Mouse (Mus musculus) left cerebral cortex, adult 18-20 months (tissue): ENCODE measurements around the gene Tmem63b. TPM values are rescaled to one million over a fixed set of nuclear protein-coding genes. Genes with fewer than 3 reads are reported as not detected.

Source experiments
- DNase-seq, 2 experiments: peaks; one replicate each; pipeline ENCODE4 v3.0.0; 2021 to 2022; ENCODE audit warnings: low spot score in 2 of 2, mixed read lengths in 1 of 2
- long read RNA-seq, 2 experiments: library from polyadenylated mRNA; stranded (forward); transcript quantifications; one replicate each; pipeline ENCODE4 v2.0.0; 2021
- total RNA-seq, 2 experiments: library from RNA; stranded (reverse); gene quantifications; 2 replicates each; pipeline ENCODE4 v1.2.3; 2021

The Tmem63b gene
- 100 to 1,000 TPM; 158 to 170 TPM for total RNA-seq
- long read RNA-seq, experiment 1, transcript Tmem63b-201 (24 exons, 3,284 nt): major isoform, 9 of 83 reads
- long read RNA-seq, experiment 1, partial matches to known transcripts: 25 of 83 reads
- long read RNA-seq, experiment 1, other reads (novel, unspliced or antisense): 49 of 83 reads
- long read RNA-seq, experiment 2, partial matches to known transcripts: 13 of 32 reads
- long read RNA-seq, experiment 2, other reads (novel, unspliced or antisense): 19 of 32 reads

DNA sequence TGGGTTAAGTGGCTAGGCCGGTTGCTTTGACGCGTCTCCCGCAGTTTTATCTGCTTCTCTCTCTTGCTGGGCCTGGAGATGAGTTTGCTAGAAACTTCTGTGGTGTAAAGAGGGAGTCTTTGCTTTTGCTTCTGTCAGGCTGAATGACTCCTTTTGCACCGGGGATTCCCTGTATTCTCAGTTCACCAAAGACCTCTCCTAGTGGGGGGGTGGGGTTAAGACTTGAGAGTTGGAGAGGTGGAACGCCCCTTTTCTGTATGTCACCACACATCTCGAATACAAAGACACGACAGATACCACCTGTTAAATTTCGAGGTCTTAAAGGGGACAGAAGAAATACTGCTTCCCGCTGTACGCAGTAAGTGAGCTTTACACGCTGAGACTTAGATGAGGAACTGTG, at the start of gene Tmem63b:
Tmem63b (minus strand) TSS at position 190 of the 400 bp plus-strand sequence.
- DNase-seq: no peak

DNA sequence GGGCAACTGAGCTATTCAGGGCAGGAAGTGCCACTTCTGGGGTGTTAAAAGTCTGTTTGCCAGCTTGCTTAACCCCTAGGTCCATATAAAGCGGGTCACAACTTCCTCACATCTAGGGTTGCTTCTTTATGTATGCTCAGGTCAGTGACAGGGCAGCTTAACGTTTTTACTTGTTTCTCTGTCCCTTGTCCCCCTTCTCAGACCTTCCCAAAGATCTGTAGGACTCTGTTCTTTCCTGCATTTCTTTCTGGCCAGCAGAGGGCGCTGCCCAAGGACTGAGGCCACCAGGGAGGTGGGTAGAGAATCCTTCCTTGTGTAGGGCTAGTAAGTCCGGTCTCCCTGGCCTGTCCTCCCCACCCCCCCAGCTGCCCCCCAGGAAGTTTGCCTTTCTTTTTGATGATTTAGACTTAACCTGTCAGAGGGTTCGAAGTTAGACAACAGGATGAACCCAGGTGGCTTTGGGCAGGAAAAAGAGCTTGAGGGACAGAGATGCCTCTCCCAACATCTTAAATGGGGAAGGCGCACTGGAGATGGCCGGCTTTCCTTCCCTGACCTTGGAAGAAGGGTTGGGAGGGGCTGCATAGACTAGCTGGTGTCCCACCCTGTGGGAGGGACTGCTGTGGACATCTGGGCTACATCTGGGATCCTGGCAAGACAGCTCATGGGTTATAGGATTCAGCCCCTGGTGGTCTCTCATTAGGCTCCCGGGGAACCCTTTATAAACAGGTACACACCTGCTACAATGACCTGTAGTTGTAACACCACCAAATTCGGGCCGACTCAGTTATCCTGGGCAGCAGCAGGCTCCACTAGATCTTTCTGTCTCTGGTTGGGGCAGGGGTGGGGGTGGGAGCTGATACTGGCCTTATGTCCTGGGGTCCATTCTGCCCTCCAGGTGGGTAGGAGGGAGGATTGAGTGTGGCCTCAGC, 48.9 kb upstream of the Tmem63b start:
- DNase-seq: peak; percentile 87 to 91

DNA sequence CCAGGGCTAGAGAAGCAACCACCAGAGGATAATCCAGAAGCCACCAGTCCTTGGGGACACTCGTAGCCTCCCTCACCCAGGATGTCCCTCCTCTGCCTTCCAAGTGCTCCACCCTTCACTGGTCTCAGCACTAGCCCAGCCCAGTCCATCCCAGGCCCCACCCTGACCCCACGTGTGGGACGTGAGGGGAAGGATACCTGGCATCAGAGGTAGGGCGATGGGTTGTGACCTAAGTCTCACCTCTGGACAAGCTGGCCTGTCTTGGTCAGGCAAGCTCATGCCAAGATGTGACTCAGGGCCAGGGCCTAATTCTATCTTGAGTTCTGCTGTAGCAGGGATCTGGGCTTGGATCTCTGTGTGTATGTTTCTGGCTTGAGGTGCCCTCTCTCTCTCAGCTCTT, 48.2 kb upstream of the Tmem63b start:
- no peak for DNase-seq

DNA sequence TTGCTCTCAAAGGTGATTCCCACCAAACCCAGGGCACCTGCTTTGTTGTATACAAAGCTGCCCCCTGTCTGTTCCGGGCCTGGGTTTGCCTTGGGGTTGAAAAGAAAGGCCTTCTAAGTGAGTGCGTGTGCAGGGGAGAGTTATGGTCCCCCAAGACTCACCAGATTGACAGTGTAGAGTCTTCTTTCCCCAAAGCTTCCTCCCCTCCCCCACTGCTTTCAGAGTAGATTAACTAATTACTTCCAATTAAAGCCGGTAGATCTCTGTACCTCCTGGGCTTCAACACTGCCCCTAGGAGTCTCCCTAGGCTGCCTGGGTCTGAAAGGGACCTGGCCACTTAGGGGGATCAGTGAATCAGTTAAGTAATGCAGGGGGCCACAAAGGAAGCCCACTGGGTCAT, 47.6 kb upstream of the Tmem63b start:
- no peak for DNase-seq

DNA sequence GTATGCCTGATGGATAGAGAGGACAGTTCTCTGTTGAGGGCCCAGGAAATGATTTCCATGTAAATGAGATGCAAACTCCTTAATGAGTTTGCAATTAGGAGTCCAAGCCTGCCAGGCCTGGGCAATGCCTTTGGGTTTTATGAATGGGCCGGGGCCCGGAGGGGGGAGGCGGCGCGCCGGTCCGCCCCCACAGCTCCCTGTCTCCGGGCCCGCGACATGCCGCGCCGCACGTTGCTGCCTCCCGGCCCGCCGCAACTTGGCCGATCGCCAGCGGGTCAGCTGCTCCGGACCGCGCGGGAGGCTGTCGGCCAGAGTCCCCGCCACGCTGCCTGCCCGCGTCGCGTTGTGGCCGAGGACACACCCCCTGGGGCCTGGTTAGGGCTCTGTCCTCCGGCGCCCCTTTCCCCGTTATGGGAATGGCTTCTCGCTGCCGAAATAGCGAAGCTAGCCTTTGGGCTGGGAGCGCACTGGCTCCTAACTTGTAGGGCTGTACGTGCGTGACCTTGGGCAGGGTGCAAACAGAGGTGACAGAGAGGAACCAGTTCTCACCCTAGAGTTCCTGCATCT, 47.1 kb upstream of the Tmem63b start, which contains the start of gene 1600014C23Rik:
1600014C23Rik (minus strand) TSS at position 110 of the 567 bp plus-strand sequence.
- peak; percentile 53 to 70 for DNase-seq

DNA sequence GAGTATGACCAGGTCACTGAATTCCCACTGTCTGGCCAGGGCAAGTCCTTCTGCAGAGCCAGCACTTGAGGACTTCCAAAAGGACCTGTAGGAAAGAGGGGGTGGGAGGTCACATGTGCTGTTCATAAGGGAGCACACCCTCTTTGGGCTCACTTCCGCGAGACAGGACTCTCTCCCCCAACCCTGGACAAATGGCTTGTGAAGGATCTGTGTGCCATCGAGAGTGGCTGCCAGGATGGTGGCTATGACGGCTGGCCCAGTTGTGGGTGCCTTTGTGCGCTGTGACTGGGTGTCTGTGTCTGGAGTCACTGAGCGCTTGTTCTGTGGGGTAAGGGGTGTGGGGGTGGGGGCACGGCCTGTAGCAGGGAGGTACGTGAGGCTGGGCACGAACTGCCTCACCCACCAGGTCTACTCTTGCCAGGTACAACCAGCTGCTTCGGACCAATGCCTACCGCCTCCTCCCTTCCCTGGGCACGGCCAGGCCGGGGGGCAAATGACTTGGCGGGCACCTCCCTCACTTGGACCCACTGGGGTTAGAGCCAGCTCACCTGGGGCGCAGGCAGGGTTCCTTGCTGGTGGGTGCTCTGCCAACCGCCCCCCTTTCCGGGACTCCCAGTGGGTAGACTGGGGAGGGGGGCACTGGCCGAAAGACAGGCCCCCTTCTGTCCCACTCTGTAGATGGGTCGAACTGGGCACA, 46.5 kb upstream of the Tmem63b start:
- DNase-seq: peak in 1 of 2 experiments; percentile 28

DNA sequence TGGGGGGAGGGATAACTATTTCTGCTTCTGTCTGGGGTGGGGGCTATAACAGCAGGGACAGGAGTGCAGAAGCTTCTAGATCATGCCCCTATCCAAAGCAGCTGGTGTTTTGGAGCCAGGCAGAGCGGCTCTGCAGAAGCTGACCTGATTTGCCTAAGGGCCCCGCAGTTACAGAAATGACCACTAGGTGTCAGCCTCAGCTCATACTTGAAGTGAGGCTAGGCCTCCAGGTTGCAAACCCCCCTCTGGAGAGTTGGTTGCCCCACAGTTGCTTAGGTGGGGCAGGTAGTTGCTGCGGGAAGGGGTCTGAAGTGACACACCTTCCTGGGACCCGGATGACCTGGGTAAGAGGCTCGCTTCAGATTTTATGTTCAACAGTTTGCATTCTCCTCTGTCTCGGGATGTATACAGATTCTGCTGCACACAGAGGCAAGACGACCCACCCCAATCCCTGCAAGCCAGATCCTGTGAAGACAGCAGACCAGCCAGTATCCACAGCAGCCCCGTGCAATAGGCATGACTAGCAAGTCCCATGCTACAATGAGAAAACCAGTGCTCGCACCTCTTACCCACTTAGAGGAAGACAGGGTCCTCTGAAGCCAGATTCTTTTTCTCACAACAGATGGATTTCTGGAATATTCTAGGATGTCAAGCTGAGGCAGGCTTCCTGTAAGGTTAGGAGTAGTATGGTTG, 44.6 kb upstream of the Tmem63b start:
- DNase-seq: peak; percentile 88 to 92

DNA sequence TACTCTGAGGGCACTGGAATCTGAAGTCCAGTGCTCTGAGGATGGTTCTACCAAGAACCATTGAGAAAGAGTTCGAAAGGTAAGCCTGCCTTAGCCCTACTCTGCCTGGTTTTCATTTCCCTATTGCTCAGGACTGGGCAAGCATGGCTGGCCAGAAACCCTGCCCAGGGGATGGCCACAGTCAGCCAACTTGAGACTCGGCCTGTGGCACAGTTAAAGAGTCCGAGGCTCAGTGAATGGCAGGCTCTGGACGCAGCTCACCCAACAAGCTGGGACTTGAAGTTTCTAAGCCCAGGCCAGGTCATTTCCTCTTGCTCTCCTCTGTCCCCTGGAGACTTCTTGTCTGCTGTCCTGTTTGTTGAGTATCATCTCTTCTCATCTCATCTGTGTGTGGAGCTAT, 44.0 kb upstream of the Tmem63b start:
- no peak for DNase-seq

DNA sequence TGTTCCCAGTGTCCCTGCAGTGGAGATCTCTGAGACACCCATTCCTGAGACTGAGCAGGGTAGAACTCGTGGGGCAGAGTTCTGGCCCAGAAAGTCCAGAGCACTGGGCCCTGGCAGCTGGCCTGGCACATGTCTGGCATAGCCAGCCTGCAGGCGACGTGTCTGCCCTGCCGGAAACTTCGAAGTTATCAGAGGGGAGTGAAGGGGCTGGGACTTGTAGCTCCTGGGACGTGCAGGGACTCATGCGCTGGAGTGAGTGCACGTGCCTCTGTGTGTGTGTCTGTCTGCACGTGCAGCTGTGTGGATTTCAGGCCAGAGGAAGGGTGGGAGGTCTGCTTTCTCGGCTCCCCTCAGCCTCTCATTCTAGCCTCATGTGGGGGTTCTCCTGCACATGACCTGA, 42.7 kb upstream of the Tmem63b start:
- DNase-seq: no peak

DNA sequence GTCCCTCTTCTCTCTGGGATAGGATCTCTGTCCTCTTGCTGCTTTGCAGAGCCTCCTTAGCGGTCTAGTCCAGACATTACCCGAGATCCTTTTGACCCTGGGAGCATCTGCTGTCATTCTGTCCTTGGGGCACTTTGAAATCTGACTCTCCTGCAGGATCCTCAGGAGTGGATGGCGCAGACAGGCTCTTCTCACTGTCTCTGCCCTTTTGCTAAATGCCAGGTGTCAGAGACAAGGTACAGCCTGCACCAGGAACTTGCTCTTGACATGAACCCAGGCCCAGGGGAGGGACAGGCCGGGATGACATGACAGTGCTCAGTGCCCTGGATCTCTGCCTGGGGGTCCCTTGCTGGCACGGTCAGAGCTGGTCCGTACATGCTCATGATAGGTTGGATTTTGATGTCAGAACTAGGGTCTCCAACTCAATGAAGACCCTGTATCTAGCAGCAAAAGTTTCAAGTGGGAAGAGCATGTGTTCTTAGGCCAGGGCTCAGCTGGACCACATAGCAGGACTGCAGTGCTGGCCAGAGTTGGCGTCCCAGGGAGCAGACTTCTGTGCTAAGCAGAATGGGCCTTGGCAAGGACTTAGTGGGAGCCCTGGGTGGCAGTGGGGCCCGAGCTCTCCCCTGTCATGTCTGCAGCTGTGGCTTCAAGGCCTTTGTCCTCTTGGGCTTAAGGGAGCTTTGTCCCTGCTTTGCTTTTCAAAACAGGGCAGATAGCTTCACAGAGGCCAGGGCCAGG, 41.4 kb upstream of the Tmem63b start:
- no peak for DNase-seq

DNA sequence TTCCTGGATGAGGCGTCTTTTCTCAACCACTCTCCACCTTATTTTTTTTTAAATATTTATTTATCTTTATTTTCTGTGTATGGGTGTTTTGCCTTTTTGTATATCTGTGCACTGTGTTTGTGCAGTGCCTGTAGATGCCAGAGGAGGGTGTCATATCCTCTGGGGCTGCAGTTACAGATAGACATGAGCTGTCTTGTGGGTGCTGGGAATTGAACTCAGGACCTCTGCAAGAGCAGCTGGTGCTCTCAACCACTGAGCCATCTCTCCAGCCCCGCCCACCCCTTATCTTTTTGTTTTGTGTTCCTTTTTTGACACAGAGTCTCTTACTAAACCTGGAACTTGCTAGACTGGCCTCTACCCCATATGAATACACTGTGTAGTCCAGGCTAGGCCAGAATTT, 40.8 kb upstream of the Tmem63b start:
- no peak for DNase-seq

DNA sequence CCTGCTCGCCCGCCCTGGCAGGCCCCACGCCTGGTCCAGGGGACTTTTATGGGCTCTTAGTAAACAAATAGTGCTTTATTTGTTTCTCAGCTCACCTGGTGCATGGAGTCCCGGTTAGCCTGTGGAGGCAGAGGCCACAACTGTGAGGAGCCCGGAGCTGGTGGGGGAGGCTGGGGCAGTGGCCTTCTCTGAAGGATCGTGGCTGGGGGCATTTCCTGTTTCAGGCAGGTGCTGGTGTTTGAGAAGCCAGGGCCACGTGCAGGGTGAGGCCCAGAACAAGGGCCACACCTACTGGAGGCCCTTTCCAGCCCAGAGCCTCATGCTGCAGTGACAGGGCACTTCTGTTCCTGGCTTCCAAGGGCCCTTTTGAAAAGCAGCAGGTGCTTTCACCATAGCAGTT, 39.5 kb upstream of the Tmem63b start:
- DNase-seq: no peak

DNA sequence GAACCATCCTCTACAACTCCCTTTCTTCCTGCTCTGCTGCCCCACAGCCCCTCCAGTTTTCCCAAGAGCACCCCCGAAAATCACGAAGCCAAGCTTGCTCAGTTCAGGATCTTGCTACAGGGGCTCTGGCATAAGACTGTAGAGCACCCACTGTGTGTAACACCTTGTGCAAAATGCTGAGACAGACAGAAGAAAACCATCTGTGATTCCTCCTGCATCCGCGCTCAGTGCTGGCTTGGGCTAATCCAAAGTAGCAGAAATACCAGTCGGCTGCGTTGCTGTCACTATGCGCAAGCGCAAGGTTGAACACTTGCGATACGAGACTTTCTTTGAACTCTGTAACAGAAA, 37.8 kb upstream of the Tmem63b start:
- no peak for DNase-seq

DNA sequence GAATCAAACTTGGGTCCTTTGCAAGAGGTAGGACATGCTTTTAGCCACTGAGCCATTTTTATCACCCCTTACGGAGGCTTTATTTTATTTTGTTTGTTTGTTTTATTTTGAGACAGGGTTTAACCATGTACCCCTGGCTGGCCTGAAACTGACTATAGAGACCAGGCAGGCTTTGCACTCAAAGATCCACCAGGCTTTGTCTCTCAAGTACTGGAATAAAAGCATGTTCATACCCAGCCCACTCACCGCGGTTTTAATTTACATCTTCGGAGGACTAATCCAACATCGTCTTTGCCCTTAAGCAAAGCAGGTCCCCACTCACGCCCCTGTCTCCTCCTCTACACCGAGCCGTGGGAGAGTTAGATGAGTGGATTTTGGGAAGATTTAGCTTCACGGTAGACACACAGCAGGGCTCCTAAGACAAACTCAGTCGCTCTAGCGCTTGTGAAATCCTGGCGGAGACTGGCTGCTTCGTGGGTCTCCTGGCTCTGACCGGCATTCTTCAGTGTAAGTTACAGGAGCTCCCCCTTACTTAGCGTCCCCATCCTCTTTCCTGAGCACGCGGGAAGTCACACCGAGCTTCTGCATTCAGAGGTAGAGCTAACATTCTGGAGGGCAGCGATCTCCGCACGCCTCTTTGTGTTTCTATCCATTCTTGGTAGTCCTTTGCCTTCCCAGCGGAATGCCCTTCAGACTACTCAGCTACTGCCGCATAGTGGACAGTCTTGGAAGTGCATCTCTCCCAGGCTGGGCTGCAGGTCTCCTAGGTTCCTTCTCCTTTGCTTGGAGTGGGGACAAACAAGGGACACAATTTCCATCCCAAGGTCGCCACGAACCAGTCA, 37.2 kb upstream of the Tmem63b start:
- peak; percentile 87 to 91 for DNase-seq

DNA sequence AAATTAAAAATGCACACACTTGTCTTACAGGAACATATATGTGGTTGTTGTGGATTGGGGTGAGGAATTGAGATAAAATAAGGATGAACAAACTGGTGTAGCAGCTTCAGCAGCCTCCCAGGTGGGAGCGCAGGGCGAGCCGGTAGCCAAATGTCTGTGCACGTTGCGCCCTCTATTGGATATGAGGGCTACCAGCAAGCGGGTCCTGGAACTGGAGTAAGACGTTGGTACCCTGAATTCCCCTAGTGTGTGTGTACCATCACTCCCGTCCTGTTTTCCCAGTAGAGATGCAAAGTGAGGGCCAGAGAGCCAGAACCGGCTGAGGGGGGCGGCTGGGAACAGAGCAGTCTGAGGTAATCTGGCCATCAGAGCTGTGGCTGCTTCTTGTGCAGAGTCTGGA, 31.6 kb upstream of the Tmem63b start:
- DNase-seq: peak; percentile 76 to 81

DNA sequence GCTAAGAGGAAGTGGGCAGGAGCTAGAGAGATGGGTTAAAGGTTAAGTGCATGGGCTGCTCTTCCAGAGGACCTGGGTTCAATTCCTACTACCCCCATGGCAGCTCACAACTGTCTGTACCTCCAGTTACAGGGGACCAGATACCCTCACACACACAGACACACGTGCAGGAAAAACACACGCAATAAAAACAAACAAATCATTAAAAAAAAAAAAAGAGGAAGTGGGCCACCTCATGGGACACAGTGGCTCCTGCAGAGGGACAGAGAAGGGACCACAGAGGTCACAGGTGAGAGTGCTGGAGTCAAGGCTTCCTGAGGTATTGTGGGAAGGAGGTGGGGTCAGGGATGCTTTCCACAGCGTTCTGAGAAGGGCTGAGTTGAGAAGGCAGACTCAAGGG, 24.8 kb upstream of the Tmem63b start:
- DNase-seq: no peak

DNA sequence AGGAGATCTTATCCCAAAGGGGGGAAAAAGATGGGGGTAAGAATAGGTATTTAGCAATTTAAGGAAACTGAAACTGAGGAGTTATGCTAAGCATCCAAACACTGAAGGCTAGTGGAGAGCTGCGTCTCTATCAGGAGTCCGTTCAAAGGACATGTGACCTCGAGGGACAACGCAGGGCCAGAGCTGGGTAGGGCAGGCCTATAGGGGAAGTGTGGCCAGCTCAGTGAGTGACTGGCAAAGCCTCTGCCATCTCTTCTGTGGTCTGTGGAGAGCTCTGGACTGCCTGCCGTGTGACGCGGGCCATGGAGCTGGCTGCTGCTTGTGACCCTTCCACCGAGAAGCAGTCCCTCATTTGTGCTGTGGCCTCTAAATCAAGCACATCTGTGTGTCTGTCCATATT, 23.7 kb upstream of the Tmem63b start:
- DNase-seq: no peak

DNA sequence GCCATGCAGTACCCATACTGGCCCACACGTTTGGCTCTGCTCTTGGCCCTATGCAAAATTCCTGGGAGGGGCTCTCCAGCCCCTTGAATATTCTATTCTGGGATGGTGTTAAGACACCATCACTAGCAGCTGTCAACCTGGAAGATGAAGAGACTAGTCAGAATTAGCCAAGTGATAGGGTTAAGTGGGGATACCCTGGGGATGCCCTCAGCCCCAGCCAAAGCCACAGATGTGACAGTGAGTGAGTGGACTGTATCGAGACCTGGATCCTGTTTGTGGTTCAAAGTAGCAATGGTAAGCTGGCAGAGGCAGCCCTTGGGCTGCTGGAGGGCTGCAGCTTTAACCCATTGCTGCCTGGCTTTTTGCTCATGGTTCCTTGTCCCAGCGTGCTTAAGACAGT, 23.1 kb upstream of the Tmem63b start:
- DNase-seq: no peak

DNA sequence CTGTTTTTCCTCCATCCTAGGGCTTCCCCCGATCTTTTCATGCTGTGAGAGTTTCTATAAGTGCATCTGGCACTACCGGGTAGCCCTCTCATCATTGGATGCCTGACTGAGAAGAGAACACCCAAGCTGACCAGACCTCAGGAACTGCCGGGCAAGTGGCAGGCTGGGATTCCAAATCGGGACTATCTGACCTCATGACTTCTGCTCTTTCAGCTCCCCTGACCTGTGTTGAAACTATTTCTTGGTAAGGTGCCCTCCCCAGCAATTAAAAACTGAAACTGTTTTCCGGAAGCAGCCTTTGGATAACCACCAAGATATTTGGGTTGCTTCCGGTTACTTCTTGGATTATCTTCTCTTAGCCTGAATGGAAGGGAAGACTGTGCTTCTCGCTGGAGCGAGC, 21.5 kb upstream of the Tmem63b start:
- no peak for DNase-seq
